Mouse (Mus musculus) CD4-positive naive resting alpha-beta T cell, adult 76 days (primary cell): ENCODE data around the gene Mtf2. TPM values are rescaled to one million over a fixed set of nuclear protein-coding genes. Genes with fewer than 3 reads are reported as not detected.

ENCODE experiments used
- total RNA-seq: library from RNA; stranded (reverse); gene quantifications from one replicate; pipeline ENCODE4 v1.2.4, GENCODE M21; 2023

Mtf2 gene
- total RNA-seq, result 95.0 TPM

DNA sequence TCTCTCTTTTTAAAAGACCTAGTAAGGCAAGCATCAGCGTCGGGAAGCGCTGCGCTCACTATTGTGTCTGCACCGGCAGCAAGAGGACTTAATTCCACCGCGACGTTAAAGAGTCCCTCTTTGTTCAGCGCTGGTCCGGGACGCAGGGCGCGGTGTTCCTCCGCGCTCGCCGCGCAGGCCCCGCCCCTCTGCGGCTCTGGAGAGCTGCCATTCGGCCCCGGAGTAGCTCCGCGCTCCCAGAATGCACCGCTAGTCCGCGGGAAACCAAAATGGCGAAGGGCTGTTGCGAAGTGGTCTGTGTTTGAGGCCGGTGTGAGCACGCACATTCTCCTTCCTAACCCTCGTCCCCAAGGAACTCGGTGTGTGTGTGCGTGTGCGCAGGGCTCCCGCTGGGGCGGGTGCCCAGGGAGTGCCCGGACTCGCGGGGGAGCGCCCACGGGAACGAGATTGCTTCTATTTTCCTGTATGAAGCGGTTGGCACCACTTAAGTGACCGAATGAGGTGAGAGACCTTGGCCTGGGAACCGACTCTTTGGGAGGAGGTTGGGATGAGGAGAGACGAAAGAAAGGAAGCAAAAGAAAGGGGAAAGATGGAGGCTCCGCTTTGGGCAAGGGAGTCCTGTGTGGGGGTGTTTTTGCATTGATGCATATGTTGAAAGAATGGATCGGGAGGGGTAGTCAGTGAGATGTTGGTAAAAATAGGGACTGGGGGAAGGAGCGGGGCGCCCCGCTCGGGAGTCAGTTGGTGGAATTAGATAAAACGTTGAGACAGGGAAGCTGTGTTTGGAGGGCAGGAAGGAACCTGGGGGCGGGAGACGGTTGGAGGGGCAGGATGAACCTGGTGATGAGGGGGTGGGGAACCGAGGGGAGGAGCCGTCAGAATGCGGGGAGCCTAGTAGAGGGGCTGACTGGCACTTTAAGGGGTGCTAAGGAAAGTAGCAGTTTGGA is at the start of gene Mtf2:
Gene Mtf2 (plus strand): TSS at position 210 of the 947 bp plus-strand sequence.

DNA sequence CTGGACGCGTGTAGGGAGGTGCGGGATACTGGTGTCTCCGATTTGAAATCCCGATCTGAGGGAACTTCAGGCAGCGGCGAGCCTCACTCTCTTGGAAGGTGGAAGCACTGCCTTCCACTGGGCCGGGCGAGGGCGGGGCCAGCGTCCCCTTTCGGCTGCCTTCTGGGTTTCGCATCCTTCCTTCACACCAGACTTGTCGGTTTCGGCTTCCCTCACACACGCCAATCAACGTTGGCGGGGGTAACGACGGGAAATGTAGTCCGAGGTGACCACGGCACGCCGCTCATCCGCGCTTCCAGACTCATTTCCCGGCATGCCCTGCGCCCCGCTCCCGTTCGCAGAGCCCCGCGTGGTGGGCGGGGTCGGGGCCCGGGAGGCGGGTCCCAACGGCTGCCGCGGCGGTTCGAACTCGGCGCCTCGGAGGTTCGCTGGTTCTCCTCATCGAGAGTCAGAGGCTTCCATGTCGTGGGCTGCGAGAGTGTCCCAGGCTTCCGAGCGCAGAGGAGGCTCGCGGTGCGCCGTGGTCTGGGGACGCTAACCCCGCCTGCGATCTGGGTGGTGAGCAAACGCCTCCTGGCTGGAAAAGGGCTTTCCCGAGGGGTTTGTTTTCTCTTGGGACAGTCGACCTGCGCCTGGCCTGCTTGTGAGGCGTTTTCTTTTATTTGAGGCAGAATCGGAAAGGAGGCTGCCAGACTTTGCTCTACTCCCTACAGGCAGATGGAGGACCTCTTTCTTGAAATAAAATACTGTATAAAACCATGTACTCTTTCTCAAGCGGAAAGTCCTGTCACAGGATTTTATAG is 67.2 kb downstream of the Mtf2 start, which contains the start of the genes Tmed5 and Ccdc18:
Gene Tmed5 (minus strand): TSS at position 180 of the 803 bp plus-strand sequence.
Gene Ccdc18 (plus strand): TSS at position 435 of the 803 bp plus-strand sequence.

Other genes with a start within 250 kb of the Mtf2 start
- not detected for gene Ube2d2b, start 235.6 kb upstream of the Mtf2 start, total RNA-seq
- gene Evi5, start 190.6 kb upstream of the Mtf2 start, total RNA-seq, result 6.7 TPM
- gene Rpl5, start 165.2 kb upstream of the Mtf2 start, total RNA-seq, result 258 TPM
- 56.3 TPM for gene Fam69a, start 78.6 kb upstream of the Mtf2 start, total RNA-seq
- 43.6 TPM for gene Tmed5, start 66.9 kb downstream of the Mtf2 start, total RNA-seq
- 0.64 TPM for gene Ccdc18, start 67.2 kb downstream of the Mtf2 start, total RNA-seq
- 34.3 TPM for gene Dr1, start 203.2 kb downstream of the Mtf2 start, total RNA-seq
- 1.1 TPM for gene Pigg, start 246.9 kb downstream of the Mtf2 start, total RNA-seq